Mouse (Mus musculus) spleen, adult 12 weeks (tissue): ENCODE data around the gene Daglb.
A peak's percentile ranks its signal among the peaks of the same experiment; 100 is the strongest.
"Not testable (repeated sequence)": the region's sequence is repeated elsewhere in the genome, so short reads cannot be mapped to it uniquely, and the experiment has no call there.

Experiments used
- DNase-seq: peaks from one replicate; pipeline ENCODE4 v3.0.0; 2022; ENCODE audit warnings: low spot score

Daglb gene

DNA sequence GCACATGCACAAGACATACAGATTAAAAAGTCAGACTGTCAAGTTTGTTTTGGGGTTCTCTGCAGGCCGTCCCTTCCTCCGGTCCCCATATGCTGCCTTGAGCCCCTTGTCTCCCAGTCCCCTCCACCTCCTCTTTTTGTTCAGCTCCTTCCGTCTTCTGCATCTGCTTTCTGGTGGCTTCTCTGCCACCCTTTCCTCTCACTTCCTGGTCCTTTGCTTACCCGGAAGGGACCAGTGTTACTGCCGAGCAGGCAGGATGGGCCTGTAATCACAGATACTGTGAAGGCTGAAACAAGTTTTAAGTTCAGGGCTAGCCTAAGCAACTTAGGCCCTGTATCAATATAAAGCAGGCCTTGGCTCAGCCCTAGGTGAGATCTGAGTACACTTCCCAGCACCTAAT is 23.6 kb downstream of the Daglb start:
- DNase-seq = no peak

DNA sequence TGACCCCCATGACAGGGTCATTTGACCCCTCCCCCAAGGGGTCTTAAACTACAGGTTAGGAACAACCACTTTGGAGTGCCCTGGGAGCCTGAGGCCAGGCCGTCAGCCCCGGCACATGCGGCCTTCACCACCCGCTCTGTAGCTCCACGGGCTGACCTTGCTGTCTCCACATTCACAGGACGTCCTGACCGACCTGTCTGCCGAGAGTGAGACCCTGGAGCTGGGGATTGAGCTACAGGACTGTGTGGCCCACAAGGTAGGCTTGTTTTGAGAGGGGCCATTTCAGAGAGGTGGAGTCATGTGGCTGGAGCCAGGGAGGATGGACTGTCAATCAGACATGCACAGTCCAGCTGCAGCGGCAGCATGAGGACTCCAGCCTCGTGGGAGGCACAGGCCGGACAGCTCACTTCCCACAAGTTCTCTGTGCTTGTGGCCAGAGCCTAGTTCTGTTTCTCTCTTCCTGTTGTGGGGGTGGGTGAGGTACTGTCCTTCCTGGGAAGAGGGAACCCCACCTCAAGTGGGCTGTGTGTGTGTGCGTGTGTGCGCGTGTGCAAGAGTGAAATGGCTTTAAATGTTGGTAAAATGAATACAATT is 25.5 kb downstream of the Daglb start:
- no peak for DNase-seq

GRCm38 (mm10) chr5:143491736-143492135 is 27.4 kb downstream of the Daglb start:
- DNase-seq = no peak

DNA sequence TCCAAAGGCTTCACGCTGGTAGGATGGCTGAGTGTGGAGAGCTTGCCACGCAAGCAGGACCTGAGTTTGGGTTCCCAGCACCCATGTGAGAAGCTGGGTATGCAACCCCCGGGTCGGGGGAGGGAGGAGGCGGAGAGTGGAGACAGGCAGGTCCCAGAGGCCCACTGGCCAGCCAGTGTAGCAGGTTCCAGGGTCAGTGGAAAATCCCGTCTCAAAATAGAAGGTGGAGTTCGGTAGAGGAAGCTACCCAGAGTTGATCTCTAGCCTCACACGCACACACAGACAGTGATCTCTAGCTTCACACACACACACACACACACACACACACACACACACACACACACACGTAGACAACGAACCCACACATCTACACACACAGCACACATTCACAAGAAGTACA is 28.8 kb downstream of the Daglb start:
- no peak for DNase-seq

- no peak for DNase-seq
These were observed 31.3 kb downstream of the Daglb start for GRCm38 (mm10) chr5:143495708-143496107.

GRCm38 (mm10) chr5:143497451-143497850 is 33.1 kb downstream of the Daglb start:
- DNase-seq = no peak

- no peak for DNase-seq
These were observed 34.8 kb downstream of the Daglb start for GRCm38 (mm10) chr5:143499197-143499596.

GRCm38 (mm10) chr5:143499686-143500085 is 35.3 kb downstream of the Daglb start:
- DNase-seq = no peak

GRCm38 (mm10) chr5:143500711-143501110 is 36.3 kb downstream of the Daglb start:
- not testable (repeated sequence) for DNase-seq

GRCm38 (mm10) chr5:143501140-143501539 is 36.8 kb downstream of the Daglb start:
- no peak for DNase-seq

GRCm38 (mm10) chr5:143501649-143502048 is 37.3 kb downstream of the Daglb start:
- DNase-seq = no peak

DNA sequence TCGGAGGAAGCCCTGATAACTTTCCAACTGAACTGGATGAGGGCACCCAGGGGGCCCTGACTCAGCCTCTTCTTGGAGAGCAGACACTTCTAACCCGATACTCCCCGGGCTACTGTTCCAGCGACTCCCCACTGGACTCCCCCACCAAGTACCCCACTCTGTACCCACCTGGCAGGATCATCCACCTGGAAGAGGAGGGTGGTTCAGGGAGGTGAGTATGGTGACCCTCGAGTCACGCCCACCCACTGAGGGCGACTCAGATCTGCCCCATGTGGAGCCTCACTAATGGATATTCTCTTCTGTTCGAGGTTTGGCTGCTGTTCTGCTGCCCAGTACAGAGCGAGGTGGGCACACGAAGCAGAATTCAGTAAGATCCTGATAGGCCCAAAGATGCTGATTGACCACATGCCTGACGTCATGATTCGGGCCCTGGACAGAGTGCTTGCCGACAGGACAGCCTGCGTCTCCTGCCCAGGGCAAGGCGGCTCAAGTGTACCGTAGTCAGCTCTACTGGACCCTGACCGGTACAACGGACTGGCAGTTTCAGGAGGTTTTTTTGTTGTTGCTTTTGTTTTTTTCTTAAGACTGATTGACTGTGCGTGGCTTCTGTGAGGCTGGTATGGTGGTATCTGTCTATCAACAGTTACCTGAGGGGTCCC is 38.6 kb downstream of the Daglb start:
- DNase-seq = no peak

- DNase-seq = no peak
These were observed 39.4 kb downstream of the Daglb start for GRCm38 (mm10) chr5:143503740-143504139.

- no peak for DNase-seq
These were observed 40.1 kb downstream of the Daglb start for GRCm38 (mm10) chr5:143504453-143504852.

DNA sequence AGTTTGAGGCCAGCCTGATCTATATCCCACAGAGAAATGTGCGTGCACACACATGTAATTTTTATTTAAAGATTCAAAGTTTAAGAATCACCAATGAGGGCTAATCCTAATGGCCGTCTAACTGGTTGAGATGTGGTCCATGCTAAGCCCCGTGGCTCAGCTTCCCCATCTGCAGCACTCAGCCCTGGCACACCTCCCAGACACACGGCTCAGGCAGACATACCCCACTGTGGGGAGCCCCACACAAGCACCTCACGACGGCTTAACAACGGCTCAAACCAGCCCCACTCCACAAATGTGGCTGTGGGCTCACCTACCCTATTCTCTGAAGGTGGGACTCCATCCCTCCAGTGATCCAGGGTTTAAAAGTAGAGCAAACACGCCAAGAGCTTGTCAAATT is 40.7 kb downstream of the Daglb start:
- no peak for DNase-seq

- DNase-seq = no peak
These were observed 41.2 kb downstream of the Daglb start for GRCm38 (mm10) chr5:143505545-143505944.

GRCm38 (mm10) chr5:143509294-143509693 is 44.9 kb downstream of the Daglb start:
- DNase-seq = no peak

DNA sequence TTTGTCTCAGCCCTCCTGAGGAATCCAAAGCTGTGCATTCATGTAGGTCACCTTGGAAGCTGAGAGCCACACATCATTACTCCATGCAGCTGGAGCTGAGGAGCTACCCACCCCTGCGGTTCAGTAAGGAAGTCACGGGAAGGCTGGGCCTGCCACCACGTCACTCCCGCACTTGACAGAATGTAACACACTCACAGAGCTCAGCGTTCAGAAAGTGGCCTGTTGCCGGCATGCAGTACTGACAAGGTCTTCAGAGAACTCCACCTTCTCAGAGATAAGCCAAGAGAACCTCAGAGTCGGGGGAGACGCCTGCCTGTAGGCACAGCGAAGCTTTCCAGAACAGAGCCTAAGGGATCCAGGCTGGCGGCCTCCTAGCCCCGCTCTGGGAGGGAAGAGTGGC is 45.4 kb downstream of the Daglb start:
- peak; percentile 16 for DNase-seq

DNA sequence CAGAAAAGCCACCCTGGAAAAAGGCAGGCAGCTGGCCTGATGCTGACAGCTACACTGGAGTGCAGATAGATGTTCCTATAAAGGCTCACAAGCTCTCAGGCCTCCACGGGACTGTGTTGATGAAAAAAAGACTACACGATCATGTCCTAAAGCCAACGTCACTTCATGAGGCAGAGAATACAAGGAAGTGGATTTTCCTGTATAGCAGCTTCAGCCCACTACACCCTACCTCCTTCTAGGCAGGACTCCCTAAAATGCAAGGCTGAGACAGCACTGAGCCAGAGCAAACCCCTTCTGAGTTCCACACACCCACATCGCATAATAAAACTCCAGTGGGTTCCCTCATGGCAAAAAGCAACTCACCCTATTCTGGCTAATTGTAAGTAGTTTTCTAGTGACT is 47.2 kb downstream of the Daglb start:
- no peak for DNase-seq

GRCm38 (mm10) chr5:143512305-143512704 is 47.9 kb downstream of the Daglb start:
- no peak for DNase-seq

GRCm38 (mm10) chr5:143514878-143515277 is 50.5 kb downstream of the Daglb start:
- no peak for DNase-seq

DNA sequence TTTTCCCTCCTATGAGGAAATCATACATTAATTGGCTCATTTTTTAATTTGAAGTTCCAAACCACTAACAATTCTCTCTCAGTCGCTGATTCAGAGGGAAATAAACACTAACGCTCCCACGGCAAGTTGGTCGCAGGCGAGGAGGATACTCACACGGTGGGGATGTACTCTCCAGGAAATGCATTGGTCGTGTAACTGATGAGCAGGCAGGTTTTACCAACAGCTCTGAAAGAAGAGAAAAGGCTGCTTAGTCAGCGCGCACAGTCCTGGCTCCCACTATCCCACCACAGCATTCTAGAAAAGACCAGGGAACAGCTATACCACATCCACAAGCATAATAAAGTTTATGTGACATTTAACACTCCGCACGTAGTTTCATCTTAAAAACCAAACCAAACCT is 52.6 kb downstream of the Daglb start:
- no peak for DNase-seq

DNA sequence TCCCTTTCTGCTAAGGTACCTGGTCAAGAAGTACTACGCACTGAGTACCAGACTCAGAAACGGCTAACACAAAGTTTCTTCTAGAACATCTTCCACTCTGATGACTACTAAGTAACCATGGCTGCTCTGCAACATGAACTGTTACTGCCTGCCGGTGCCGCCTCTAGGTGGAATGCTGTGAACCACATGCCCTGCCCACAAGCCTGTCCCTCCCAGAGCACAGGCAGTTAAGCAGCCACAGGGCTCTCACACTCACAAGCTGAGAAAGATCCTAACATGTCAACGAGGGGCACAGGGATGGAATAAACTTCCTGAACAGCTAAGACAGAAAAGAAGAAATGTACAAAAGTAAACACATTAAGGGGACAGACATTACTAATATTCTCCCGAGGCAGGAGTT is 53.1 kb downstream of the Daglb start:
- no peak for DNase-seq

- no peak for DNase-seq
These were observed 53.7 kb downstream of the Daglb start for GRCm38 (mm10) chr5:143518045-143518591.
